12 mouse cellular contexts compared by ENCODE assay signal in genomic region chr13:91696109-91696645, GRCm38 (mm10). TPM values are rescaled to one million over a fixed set of nuclear protein-coding genes. Genes with fewer than 3 reads are reported as not detected.
DNase-seq lines count a peak whose midpoint lies in the region; ATAC-seq and TF ChIP-seq lines count a peak whose summit lies in the region.
"Had no signal": no experiment of that assay in that cellular context is flagged by ENCODE, and none has a peak within 500 bp of the region (broad histone marks: within the 10 kb centered on the region; RNA-seq: fewer than 3 reads in every experiment).

No protein-coding gene starts in this region.

- no peaks in the 10 kb centered on the region for H3K4me1 ChIP-seq in forebrain, embryonic 13.5 days
- no peaks in the 10 kb centered on the region for H3K4me1 ChIP-seq in forebrain, embryonic 10.5 days
- no peaks in the 10 kb centered on the region for H3K4me1 ChIP-seq in lung, embryonic 14.5 days (ENCODE audit: insufficient read depth)
- peaks cover 23% of the 10 kb centered on the region for H3K4me1 ChIP-seq in heart, embryonic 12.5 days (replicated peaks)
- H3K4me1 ChIP-seq: limb, embryonic 15.5 days had no signal

- ATAC-seq in forebrain, embryonic 13.5 days: peak; percentile 40
- ATAC-seq in lung, embryonic 14.5 days (ENCODE audit: insufficient read depth): peak; percentile 53; the same call in 1 of the 2 replicates
- 0 out of 2 replicates have a peak, but pooled peaks have one; percentile 39 for ATAC-seq in heart, embryonic 12.5 days (ENCODE audit: insufficient number of reproducible peaks, low FRiP score)

- DNase-seq in forebrain, embryonic 10.5 days (ENCODE audit: extremely low spot score, low spot score): no peak
- DNase-seq in lung, embryonic 14.5 days: peak; percentile 35
- DNase-seq in lung, postnatal 36 days: no peak
- DNase-seq in lung, postnatal 14 days: peak; percentile 3
- no peak for DNase-seq in left cerebral cortex, postnatal 10 days (ENCODE audit: extremely low spot score in 1 of 2, low spot score in 2 of 2)
- DNase-seq in MN1 (ENCODE audit: low spot score): no peak

- H3K27me3 ChIP-seq in forebrain, embryonic 13.5 days: no peaks in the 10 kb centered on the region
- no peaks in the 10 kb centered on the region for H3K27me3 ChIP-seq in forebrain, embryonic 10.5 days (ENCODE audit: poor library complexity, severe bottlenecking)
- no peaks in the 10 kb centered on the region for H3K27me3 ChIP-seq in lung, embryonic 14.5 days (ENCODE audit: insufficient read depth, low read length)
- no peaks in the 10 kb centered on the region for H3K27me3 ChIP-seq in heart, embryonic 12.5 days (replicated peaks)
- H3K27me3 ChIP-seq: limb, embryonic 15.5 days had no signal

- H3K27ac ChIP-seq in forebrain, embryonic 13.5 days: no peak overlapping the region
- no peak overlapping the region for H3K27ac ChIP-seq in forebrain, embryonic 10.5 days
- peak overlapping the region; percentile 50; the same call in 1 of the 2 replicates for H3K27ac ChIP-seq in lung, embryonic 14.5 days (ENCODE audit: low read depth)
- no peak overlapping the region for H3K27ac ChIP-seq in heart, embryonic 12.5 days (ENCODE audit: poor library complexity, severe bottlenecking)
- H3K27ac ChIP-seq: limb, embryonic 15.5 days had no signal

- 88% methylated on average over 2 of the region's 2 CpGs for WGBS in forebrain, embryonic 13.5 days
- WGBS in forebrain, embryonic 10.5 days: 91% methylated on average over 2 of the region's 2 CpGs
- WGBS in lung, embryonic 14.5 days: 43% methylated on average over 2 of the region's 2 CpGs
- WGBS in heart, embryonic 12.5 days: 49% methylated on average over 2 of the region's 2 CpGs

- H3K9me3 ChIP-seq in forebrain, embryonic 13.5 days (replicated peaks): no peaks in the 10 kb centered on the region
- no peaks in the 10 kb centered on the region for H3K9me3 ChIP-seq in forebrain, embryonic 10.5 days
- no peaks in the 10 kb centered on the region for H3K9me3 ChIP-seq in lung, embryonic 14.5 days (ENCODE audit: low read depth, low read length)
- H3K9me3 ChIP-seq in heart, embryonic 12.5 days (replicated peaks): no peaks in the 10 kb centered on the region
- H3K9me3 ChIP-seq: limb, embryonic 15.5 days had no signal

- intact Hi-C loops in left cerebral cortex, postnatal 10 days (cut with DNase I): loop anchor here (5.0 kb wide), 1 partner anchor 234 kb away; the partner anchor contains the start of gene Ssbp2

- no peak overlapping the region for H3K9ac ChIP-seq in forebrain, embryonic 13.5 days
- no peak overlapping the region for H3K9ac ChIP-seq in lung, embryonic 14.5 days
- no peak overlapping the region for H3K9ac ChIP-seq in heart, embryonic 12.5 days
- H3K9ac ChIP-seq: limb, embryonic 15.5 days had no signal

- H3K4me3 ChIP-seq in forebrain, embryonic 13.5 days: no peak overlapping the region
- H3K4me3 ChIP-seq in forebrain, embryonic 10.5 days: no peak overlapping the region
- H3K4me3 ChIP-seq in lung, embryonic 14.5 days (ENCODE audit: low read depth, low read length): no peak overlapping the region
- no peak overlapping the region for H3K4me3 ChIP-seq in heart, embryonic 12.5 days
- H3K4me3 ChIP-seq: heart, adult 2 months; limb, embryonic 15.5 days; myocyte had no signal

- no peak for TF ChIP-seq CTCF in lung, embryonic 14.5 days (IDR thresholded peaks at IDR 0.05; ENCODE audit: low read depth)

- H3K36me3 ChIP-seq in forebrain, embryonic 13.5 days (ENCODE audit: poor library complexity, severe bottlenecking): peaks cover 23% of the 10 kb centered on the region
- H3K36me3 ChIP-seq in forebrain, embryonic 10.5 days (replicated peaks): peaks cover 27% of the 10 kb centered on the region
- peaks cover 7% of the 10 kb centered on the region; the same call in 1 of the 2 replicates for H3K36me3 ChIP-seq in lung, embryonic 14.5 days (ENCODE audit: insufficient read depth)
- H3K36me3 ChIP-seq in heart, embryonic 12.5 days: peaks cover 14% of the 10 kb centered on the region; the same call in 1 of the 2 replicates

- no peak overlapping the region for H3K4me2 ChIP-seq in forebrain, embryonic 13.5 days
- no peak overlapping the region for H3K4me2 ChIP-seq in lung, embryonic 14.5 days
- no peak overlapping the region for H3K4me2 ChIP-seq in heart, embryonic 12.5 days
- H3K4me2 ChIP-seq: limb, embryonic 15.5 days had no signal

RNA-seq across cellular contexts. Expression of gene Acot12, which starts 45.1 kb away (rescaled TPM):
- polyA plus RNA-seq in forebrain, embryonic 13.5 days (2015; fragmentation: Nextera tagmentation; extraction: Ambion mirVana): not detected in 2 replicates
- polyA plus RNA-seq in forebrain, embryonic 10.5 days (2016; fragmentation: Nextera tagmentation; extraction: Ambion mirVana): not detected in 2 replicates
- polyA plus RNA-seq in lung, embryonic 14.5 days (2014; fragmentation: Nextera tagmentation; extraction: Ambion mirVana): not detected in 2 replicates
- polyA plus RNA-seq in heart, embryonic 12.5 days (2016; fragmentation: Nextera tagmentation; extraction: Ambion mirVana): not detected in 2 replicates
- under 1 TPM; 0.28 TPM for total RNA-seq in left cerebral cortex, postnatal 10 days (2021)
- total RNA-seq: heart, adult 2 months had no signal
- polyA plus RNA-seq: CD4-positive, CD25-positive, alpha-beta regulatory T cell, adult 4 months; limb, embryonic 15.5 days had no signal

Comparison
In these comparisons a context has a peak if more than half of its experiments do, and no peak if none do; other contexts are left out.
1. DNase-seq: peak in lung, embryonic 14.5 days (single experiment) and lung, postnatal 14 days (single experiment); none in forebrain, embryonic 10.5 days (single experiment), lung, postnatal 36 days (single experiment), left cerebral cortex, postnatal 10 days (0 of 2) and MN1 (single experiment).
2. Peak in every context shown above with its lines, with median percentiles within 50 percentile points of each other: ATAC-seq.